Mouse (Mus musculus) retina, postnatal 1 day (tissue): ENCODE results near the gene Olfr382.
"Not testable (repeated sequence)": the region's sequence is repeated elsewhere in the genome, so short reads cannot be mapped to it uniquely, and the experiment has no call there.

Experiments
- DNase-seq: peaks from one replicate; pipeline ENCODE4 v3.0.0-alpha.2; 2012

Gene Olfr382

DNA sequence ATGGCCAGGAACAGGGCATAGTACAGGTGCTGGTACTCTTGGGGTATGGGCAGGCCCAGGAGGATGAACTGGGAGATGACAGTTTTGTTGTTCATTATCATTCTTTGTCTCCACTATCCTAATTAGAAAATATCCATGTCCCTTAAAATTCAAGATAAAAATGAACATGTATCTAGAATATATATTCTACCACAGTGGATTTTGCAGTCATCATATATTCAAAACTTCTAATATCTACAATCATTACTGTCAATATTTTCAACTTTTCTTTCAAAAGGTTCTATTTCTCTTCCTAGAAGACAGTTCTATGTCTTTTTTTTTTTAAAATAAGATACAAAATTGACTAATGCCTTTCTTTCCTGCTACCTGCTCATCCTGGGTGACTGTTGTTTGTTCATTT, at the start of gene Olfr382:
TSS of gene Olfr382 (minus strand) at position 101 of the 400 bp plus-strand sequence.
- DNase-seq, result no peak

DNA sequence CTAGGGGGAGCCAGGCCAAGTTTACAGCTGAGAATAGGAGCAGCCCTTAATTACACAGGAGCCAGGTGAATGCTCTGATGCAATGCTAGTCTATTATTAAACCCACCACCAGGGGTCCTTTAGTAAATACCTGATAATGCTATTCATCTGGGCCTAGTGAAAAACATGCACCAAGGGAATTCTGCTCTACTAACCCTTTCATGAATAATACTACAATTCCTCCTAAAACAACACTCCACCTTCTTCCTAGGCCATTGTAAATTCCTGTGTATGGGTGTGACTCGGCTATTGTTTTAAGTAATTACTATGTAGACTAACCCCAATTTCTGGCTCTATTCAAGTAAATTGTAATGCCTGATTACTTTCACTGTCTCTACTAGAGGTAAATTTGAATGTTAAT, 12.0 kb upstream of the Olfr382 start:
- not testable (repeated sequence) for DNase-seq

DNA sequence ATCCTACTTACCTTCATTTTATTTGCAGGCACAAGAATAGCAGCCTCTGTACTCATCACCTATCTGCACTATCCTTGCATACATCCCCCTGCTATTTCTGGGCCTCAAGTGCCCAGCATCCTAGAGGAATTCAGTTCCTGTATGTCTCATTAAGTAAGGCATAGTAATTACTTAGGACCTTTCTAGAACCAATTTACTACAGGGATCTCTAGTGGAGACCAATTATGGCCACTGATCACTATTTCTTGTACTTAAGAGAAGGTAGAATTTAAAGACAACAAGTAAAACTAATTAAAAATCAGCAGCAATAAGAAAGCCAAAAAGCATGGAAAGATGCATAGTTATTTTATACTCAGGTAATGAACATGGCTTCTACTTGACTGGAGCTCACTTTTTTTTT, 25.5 kb downstream of the Olfr382 start, which contains the start of gene Olfr381:
TSS of gene Olfr381 (minus strand) at position 101 of the 400 bp plus-strand sequence.
- no peak for DNase-seq
